Mouse (Mus musculus): ENCODE measurements at regions not wholly inside any gene's neighbourhood (a gene's known extent, or its start where the extent isn't known, plus 50 kb on each side); places are given as distances from the start of the nearest gene placed in this dataset.

DNA sequence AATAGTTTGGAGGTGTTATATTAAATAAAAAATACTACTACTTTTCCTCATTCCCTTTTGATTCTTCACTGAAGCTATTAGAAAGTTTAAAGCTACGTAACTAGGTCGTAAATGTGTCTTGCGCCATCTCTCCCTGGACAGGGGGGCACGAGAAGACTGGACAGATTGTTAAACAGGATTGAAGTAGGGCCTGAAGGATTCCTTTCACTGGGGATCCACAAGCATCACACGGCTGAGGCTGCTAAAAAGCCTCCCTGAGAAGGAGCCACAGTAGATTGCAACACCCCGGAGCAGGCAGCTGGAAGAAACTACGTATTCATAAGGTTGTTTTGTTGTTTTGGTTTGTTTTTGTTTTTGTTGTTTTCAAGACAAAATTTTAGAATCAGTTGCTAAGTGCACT is 158.7 kb downstream of the Tm2d1 start:
- TF ChIP-seq CTCF (IDR thresholded peaks at IDR 0.05; ENCODE audit: control insufficient read depth, insufficient read depth, low read length) (no peak), POLR2A (IDR thresholded peaks at IDR 0.05; ENCODE audit: borderline replicate concordance, control insufficient read depth, low read depth, low read length) (no peak)
